Mouse (Mus musculus) common myeloid progenitor, adult 5-6 weeks (primary cell): Measurements from ENCODE around the gene G6pd2. TPM values are rescaled to one million over a fixed set of nuclear protein-coding genes. Genes with fewer than 3 reads are reported as not detected.

Source experiments
- ATAC-seq: replicated peaks from 2 replicates; pipeline ENCODE4 v1.8.0; 2016; ENCODE audit warnings: low read depth, mild to moderate bottlenecking, moderate TSS enrichment, inconsistent platforms; ENCODE audit not compliant: poor library complexity, severe bottlenecking
- total RNA-seq: library from RNA; stranded (forward); fragments of 200-1000, 187-1606 nt; gene quantifications from 2 replicates; pipeline ENCODE4 v1.2.3, GENCODE M21; 2017

The G6pd2 gene
- total RNA-seq, result not detected in 2 replicates

DNA sequence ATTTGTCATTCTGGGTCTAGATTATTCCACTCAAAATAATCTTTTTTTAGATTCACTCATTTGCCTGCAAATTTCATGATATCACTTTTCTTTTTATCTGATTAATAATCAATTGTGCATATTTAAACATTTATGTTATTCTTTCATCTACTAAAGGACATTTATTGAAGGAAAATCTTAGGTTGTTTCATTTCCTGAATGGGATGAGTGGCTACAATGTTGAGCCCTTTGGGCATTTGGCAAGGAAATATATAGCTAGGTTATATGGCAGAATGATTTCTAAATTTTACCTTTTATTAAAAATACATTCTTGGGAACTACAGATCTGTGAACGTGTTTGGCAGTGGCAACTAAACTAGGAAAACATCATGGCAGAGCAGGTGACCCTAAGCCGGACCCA lies at the start of gene G6pd2:
Gene G6pd2 (plus strand): TSS at position 301 of the 400 bp plus-strand sequence.
- ATAC-seq, result no peak

- no peak for ATAC-seq
Observed at GRCm38 (mm10) chr5:61764214-61764613, 44.4 kb upstream of the G6pd2 start.

GRCm38 (mm10) chr5:61832935-61833551 lies 24.4 kb downstream of the G6pd2 start:
- no peak for ATAC-seq

GRCm38 (mm10) chr5:61843891-61844290 lies 35.3 kb downstream of the G6pd2 start:
- ATAC-seq, result no peak
